Mouse (Mus musculus) myocyte (in vitro differentiated cells): ENCODE results near the gene Sidt1.

ENCODE experiments used
- E2F4 ChIP-seq: IDR thresholded peaks from one replicate; pipeline ENCODE4 v1.6.1; 2011; ENCODE audit warnings: mild to moderate bottlenecking, control low read depth, moderate library complexity; ENCODE audit not compliant: insufficient read depth
- MAX ChIP-seq: IDR thresholded peaks from one replicate; pipeline ENCODE4 v1.6.1; 2011; ENCODE audit warnings: low read depth, mild to moderate bottlenecking, control low read depth
- MYOG ChIP-seq, 3 experiments: IDR thresholded peaks; one replicate each; pipeline ENCODE4 v1.6.1; 2011; ENCODE audit warnings: control low read depth in 2 of 3, low read depth in 2 of 3, mild to moderate bottlenecking in 2 of 3; ENCODE audit not compliant: insufficient read length in 2 of 3, control insufficient read depth in 1 of 3, insufficient read depth in 1 of 3
- POLR2A ChIP-seq: IDR thresholded peaks from one replicate; pipeline ENCODE4 v1.6.1; 2011; ENCODE audit warnings: low read depth, mild to moderate bottlenecking, control low read depth, moderate library complexity; ENCODE audit not compliant: insufficient read length
- TCF12 ChIP-seq: IDR thresholded peaks from one replicate; pipeline ENCODE4 v1.6.1; 2011; ENCODE audit warnings: mild to moderate bottlenecking, control low read depth; ENCODE audit not compliant: poor library complexity, insufficient read depth, severe bottlenecking
- USF1 ChIP-seq: IDR thresholded peaks from one replicate; pipeline ENCODE4 v1.6.1; 2011; ENCODE audit warnings: low read depth, mild to moderate bottlenecking, control low read depth, moderate library complexity

DNA sequence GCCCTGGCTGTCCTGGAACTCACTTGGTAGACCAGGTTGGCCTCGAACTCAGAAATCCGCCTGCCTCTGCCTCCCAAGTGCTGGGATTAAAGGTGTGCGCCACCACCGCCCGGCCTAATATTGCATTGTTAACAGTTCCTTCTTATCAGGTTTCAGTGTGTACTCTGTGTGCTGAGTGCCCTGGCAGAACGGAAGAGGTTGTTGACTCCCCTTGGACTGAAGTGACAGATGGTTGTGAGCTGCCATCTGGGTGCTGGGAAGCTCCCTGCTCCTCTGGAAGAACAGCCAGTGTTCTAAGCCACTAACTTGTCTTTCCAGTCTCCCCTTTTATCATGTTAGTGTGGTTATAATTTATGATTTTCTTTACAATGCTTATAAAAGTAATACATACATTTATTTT lies 128.7 kb downstream of the Sidt1 start:
- no peak for TF ChIP-seq POLR2A
- no peak for TF ChIP-seq E2F4
- no peak for TF ChIP-seq TCF12
- TF ChIP-seq USF1: no peak
- no peak for TF ChIP-seq MAX
- no peak for TF ChIP-seq MYOG (IDR thresholded peaks at IDR 0.05; ENCODE audit: control insufficient read depth in 1 of 3, insufficient read depth in 1 of 3, insufficient read length in 2 of 3, low read depth in 2 of 3)
